Mouse (Mus musculus): ENCODE measurements at regions not wholly inside any gene's neighbourhood (a gene's known extent, or its start where the extent isn't known, plus 50 kb on each side); places are given as distances from the start of the nearest gene placed in this dataset.

- TF ChIP-seq POLR2A (IDR thresholded peaks at IDR 0.05; ENCODE audit: insufficient read depth, low read length) (no peak), CTCF (IDR thresholded peaks at IDR 0.05; ENCODE audit: low read depth, low read length) (no peak)
Observed at GRCm38 (mm10) chr3:38806469-38807055, 80.2 kb upstream of the Fat4 start.
